Mouse (Mus musculus): ENCODE results near the gene E130114P18Rik.
A peak's percentile ranks its signal among the peaks of the same experiment; 100 is the strongest.

The E130114P18Rik gene

DNA sequence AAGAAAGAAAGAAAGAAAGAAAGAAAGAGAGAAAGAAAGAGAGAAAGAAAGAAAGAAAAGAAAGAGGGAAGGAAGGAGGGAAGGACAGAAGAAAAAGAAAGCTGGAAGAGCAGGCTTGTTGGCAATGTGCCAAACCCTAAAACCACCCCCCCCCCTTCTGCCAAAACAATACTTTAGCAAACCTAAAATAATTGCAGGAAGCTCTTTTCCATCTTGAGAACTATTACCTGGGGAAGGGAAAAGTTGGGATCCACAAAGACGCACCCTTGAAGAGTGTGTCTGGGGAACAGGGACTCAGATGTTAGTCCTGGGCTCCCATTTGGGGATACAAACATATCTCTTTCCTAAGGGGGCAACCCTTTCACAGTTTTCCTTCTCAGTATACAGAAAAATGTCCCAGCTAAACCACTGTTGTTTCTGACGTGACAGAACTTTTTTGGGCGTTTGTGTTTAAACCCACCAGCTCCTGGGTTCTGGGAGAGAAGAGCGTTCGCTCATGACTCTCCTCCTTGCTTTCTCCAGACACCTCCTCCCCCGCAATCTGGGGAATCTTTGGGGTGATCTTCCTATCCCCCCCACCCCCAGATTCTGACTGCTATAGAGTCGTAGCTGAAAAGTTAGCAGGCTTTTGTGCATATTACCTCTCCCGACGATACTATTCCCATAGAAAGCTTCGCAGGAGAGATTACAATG lies 1.3 kb downstream of the E130114P18Rik start:
- DNase-seq (ENCODE audit: low spot score), result no peak

- no peak for DNase-seq (ENCODE audit: low spot score)
Observed at GRCm38 (mm10) chr4:97775494-97776265, 2.2 kb downstream of the E130114P18Rik start.

GRCm38 (mm10) chr4:97775059-97775458 lies 2.8 kb downstream of the E130114P18Rik start:
- DNase-seq (ENCODE audit: low spot score), result peak; percentile 86

DNA sequence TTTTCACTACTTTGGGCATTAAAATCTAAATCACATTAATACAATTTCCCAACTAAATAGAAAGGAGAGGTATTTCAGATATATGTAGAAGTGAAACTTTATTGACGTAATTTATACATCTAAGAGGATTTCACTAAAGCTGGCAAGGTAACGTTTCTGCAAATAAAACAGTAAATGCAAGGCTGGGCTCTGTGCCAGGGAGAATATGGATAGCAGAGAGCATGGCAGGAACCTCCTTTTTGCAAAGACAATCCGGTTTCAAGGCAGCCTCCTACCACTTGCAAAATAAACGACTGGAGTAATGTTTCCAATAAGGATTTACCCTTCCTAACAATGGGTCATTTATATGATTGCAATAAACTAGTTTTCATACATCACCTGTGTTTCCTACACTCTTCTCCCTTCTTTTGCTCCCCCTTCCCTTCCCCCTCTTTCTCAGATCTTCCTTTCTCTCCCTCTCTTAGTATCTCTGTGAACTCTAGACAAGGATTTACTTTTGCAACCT lies 3.4 kb downstream of the E130114P18Rik start:
- DNase-seq (ENCODE audit: low spot score), result no peak

DNA sequence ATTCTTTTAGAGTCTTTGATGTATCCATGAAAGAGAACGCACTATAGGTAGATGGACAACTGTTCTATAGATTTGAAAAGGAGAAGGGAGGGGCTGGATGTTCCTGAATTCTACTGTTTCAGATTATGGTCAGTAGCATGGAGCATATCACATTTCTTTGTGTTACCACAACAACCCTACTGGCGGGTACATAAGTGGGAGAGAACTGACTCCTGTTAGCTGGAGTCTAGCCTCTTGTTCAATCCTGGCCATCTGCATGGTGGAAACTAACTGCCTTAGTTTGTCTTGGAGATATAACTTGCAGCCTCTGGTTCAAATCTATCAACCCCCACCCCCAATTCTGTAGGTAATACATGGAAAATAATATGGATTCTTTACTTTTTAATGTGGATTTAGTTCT lies 4.1 kb downstream of the E130114P18Rik start:
- DNase-seq (ENCODE audit: low spot score), result no peak

GRCm38 (mm10) chr4:97773110-97773593 lies 4.7 kb downstream of the E130114P18Rik start:
- DNase-seq (ENCODE audit: low spot score), result peak; percentile 84

DNA sequence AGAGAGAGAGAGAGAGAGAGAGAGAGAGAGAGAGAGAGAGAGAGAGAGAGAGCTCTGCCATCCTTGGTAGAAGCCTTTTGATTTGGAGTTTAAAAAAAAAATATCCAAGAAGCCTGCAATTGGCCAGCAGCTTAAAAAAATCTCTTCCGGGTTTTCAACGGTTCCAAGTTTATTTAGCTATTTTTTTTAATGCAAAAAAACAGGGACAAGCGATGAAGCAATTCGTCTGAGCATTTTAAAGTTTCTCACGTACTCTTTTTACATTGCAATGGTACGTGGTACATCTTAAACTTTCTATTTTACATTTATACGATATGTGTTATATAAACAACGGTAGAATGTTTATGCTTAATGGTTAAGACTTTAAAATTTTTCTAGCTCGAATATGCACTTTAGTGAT lies 5.2 kb downstream of the E130114P18Rik start, which contains the start of gene Nfia:
TSS of gene Nfia (plus strand) at position 94 of the 400 bp plus-strand sequence.
- no peak for DNase-seq (ENCODE audit: low spot score)

GRCm38 (mm10) chr4:97772084-97772484 lies 5.8 kb downstream of the E130114P18Rik start:
- peak; percentile 96 for DNase-seq (ENCODE audit: low spot score)

GRCm38 (mm10) chr4:97771426-97771825 lies 6.5 kb downstream of the E130114P18Rik start:
- DNase-seq (ENCODE audit: low spot score), result no peak

DNA sequence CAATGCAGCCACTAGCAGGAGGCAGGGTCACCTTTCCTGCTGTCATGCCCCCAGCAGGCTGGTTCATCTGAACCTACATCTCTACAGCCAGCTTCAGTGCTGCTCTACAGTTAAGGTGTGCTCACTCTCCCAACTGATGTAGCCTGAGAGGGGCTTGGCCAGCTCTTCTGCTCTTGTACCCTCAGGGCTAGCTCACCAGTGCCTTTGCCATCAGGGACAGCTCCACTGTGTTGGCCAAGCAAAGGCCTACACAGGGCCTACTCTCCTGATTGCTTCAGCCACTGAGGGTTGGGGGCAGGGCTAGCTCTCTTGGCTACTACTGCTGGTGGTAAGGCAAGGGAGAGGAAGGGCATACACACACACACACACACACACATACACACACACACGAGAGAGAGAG lies 8.0 kb downstream of the E130114P18Rik start:
- peak; percentile 36 for DNase-seq (ENCODE audit: low spot score)

DNA sequence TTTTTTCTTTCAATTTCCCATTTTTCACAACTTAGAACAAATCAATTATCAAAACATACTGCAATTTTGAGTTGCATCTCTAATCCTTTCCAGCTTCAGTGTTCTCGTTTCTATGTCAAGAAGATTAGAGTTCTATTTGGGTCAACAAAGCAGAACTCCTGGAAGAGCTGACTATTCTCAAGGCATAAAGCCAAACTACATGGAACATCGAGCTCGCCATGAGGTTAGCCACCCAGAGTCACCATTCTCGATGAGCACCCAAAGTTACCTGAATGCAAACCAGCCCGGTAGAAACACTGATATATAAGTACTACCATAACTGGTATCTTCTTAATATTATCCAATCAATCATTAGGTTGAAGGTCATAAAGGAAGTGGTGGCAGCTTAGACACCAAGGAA lies 10.4 kb downstream of the E130114P18Rik start:
- no peak for DNase-seq (ENCODE audit: low spot score)

DNA sequence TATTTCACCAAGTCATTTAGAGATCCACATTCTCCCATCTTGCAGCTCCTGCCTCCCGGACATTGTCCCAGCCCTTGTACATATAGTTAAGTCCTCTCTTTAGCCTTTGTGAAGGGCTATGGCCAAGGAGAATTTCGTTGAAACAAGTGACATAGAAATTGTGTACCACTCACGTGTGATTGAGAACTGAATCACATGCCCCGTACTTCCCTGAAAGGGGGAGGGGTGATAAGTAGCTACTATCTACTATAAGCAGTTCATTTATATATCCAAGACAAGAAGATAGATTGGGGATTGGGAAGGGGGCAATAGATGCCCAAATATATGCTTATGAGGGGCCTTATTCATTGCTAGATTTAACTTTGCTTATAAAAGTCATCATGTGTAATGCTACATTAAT lies 10.9 kb downstream of the E130114P18Rik start:
- no peak for DNase-seq (ENCODE audit: low spot score)

DNA sequence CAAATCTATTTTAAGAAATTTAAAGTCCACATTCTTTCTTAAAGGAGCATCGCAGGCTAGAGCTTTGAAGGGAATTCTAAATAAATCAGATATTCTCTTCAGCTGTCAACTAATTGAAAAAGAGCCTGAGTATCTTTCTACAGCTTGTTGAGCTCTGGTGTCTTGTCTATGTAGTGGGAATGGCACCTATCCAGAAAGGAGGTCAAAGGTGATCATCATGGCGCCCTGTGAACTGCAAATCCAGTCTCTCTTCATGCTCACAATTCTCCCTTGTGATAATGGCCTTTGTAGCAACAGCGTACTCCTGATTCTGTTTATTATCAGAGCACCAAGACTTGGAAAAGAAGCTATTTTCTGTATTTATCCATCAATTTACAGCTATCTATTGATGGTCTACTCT lies 11.8 kb downstream of the E130114P18Rik start:
- no peak for DNase-seq (ENCODE audit: low spot score)

DNA sequence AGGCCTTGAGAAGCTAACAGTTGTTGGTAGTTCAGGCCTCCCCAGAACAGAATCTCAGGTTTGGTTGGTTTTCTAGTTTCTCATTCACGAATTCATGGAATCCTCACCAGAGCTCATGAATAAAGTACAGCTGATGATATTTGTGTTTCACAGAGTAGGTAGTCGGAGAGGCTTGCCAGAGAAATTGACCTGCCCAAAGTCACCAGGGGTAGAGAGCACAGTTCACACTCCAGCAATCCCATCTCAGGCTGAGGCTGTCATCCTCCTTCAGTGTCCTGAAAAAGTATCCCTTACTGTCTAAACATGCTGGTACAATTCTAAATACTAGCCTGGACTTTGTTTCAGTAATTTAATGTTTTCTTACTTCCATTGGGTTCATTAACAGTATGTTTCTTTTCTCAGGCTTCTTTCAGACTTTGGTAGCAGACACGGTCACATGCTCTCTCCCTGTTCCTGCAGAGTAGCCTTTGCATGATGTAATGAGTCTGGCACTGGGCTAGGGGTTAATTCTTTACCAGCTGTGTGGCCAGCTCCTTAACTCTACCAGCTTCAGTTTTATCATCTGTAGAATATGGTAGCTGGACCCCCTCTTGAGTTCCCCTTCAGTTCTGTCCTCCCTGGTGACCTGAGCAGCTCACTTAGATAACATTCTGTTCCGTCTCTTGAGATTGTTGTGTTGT lies 12.4 kb downstream of the E130114P18Rik start:
- no peak for DNase-seq (ENCODE audit: low spot score)

GRCm38 (mm10) chr4:97764616-97765015 lies 13.3 kb downstream of the E130114P18Rik start:
- no peak for DNase-seq (ENCODE audit: low spot score)

- no peak for DNase-seq (ENCODE audit: low spot score)
Observed at GRCm38 (mm10) chr4:97758661-97759060, 19.2 kb downstream of the E130114P18Rik start.

DNA sequence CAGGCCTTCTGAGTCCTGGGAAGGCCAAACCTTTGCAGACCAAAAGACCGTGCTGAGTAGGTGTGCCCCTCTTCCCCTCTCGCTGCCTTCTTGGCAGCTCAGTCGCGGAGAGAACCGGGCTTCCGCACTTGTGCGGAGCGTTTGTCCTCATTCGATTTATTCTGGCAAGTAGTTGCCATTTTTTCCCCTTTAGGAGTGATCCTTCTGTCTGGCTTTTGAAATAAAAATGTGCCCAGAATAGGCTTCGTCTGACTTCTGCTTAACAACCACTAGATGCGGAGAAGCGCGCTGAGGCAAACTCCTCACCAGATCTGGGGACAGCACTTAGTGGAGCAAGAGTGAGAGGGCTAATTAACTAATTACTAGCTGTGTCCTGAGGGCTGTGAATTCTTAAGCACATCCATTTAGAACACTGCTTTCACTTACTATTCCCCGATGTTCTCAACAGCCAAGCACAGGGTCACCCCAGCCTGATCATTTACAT lies 19.9 kb downstream of the E130114P18Rik start:
- peak; percentile 51 for DNase-seq (ENCODE audit: low spot score)

DNA sequence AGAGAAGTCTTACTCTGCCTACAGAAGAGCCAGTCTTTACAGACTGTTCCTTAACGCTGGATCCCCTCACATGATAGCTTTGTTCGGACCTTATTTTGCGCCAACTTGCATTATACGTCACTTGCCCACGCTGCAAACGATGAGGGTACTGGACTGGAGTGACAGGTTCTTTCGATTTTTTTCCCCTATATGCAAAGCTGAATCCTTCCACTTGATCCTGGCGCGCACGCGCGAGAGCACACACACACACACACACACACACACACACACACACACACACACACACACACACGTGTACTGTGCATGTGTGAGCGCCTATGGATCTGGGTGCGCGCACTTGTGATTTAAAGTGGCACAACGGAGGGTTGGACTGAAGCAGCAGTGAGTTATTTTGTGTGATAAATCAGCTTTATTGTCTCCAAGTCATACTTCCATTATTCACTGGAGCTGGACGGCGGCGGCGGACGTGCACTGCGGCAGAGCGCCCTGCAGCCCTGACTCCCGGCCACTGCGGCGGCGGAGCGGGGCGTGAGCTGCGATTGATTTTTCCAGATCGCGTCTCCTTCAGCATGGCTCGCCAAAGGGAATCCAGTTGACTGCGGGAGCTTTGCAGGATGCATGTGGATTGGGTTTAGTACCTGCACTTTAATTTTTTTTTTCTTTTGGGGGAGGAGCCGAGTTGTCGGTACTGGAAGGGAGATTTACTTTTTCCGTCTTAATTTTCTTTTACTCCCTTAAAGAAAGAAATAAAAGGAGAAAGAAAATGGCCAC lies 20.5 kb downstream of the E130114P18Rik start:
- DNase-seq (ENCODE audit: low spot score), result peak; percentile 77

DNA sequence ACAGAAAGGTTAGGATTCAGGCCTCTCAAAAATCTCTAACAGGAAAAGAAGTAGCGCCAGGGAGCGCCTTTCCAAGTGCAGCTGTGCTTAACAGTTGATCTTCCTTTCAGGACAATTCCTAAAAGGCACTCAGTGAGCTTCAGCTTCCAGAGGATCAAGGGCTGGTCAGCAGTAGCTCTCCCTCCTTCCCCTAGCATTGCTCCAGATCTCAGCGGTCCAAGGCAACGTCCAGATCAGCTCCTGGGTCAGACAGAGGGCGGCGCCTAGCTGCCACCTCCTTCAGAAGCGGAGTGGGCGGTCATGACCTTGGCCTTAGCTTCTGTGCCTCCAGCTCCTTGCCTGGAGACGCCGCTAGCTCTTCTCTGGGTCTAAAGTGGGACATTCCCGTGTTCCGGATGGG lies 23.6 kb downstream of the E130114P18Rik start:
- DNase-seq (ENCODE audit: low spot score), result peak; percentile 74

GRCm38 (mm10) chr4:97753521-97753920 lies 24.4 kb downstream of the E130114P18Rik start:
- DNase-seq (ENCODE audit: low spot score), result no peak

DNA sequence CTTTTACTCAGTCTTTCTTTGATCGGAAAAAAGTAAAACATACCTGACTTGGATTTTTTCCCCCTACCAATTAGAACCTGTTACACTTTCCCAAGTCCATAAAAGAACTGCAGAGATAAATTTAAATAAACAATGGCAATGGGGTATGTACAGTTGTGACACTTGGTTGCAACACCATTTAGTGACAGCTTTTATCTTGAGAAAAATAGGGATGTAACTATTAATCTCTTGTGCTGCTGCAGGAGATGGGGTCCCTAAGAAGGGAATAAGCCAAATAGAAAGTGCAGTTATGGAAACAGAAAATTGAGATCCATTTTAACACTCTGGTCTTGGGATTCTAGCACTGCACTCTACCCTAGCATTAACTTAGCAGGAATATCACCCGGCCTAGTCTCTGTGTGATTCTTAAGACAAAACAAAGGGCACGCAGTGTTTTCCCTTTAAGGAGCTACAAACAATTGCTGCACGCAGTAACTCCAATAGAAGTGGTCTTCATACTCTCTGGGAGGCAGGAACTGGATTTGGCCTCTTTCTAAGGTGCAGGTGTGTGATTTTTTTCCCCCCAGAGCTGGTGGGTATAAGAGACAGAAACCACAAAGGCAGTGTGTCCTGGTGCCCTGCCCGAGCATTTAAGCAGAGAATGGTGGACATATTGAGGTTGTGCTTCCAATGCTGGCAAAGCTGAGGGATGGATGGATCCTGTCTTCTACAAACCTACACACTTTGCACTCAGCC lies 25.4 kb downstream of the E130114P18Rik start:
- no peak for DNase-seq (ENCODE audit: low spot score)

Data from testis, postnatal 10 days (tissue).